Mouse (Mus musculus) heart, adult 9 months (tissue): ENCODE measurements around the gene Psg23.
"Not testable (repeated sequence)": the region's sequence is repeated elsewhere in the genome, so short reads cannot be mapped to it uniquely, and the experiment has no call there.

Source experiments
- DNase-seq, 2 experiments: peaks; one replicate each; pipeline ENCODE4 v3.0.0; 2022; ENCODE audit warnings: low spot score in 2 of 2

The Psg23 gene

GRCm38 (mm10) chr7:18616401-18616800, at the start of gene Psg23:
Gene Psg23, minus strand, starts transcription at chr7:18616501.
- not testable (repeated sequence) for DNase-seq

GRCm38 (mm10) chr7:18656625-18657024, 40.3 kb upstream of the Psg23 start, which contains the start of gene Psg21:
Gene Psg21, minus strand, starts transcription at chr7:18656725.
- DNase-seq: not testable (repeated sequence)

- DNase-seq: not testable (repeated sequence)
Measured at GRCm38 (mm10) chr7:18626921-18627320, 10.6 kb upstream of the Psg23 start.

- DNase-seq: no peak
Measured at GRCm38 (mm10) chr7:18567205-18567604, 49.1 kb downstream of the Psg23 start, which contains the start of gene Psg27. Gene Psg27, minus strand, starts transcription at chr7:18567305.

- no peak for DNase-seq
Measured at GRCm38 (mm10) chr7:18559850-18560249, 56.5 kb downstream of the Psg23 start.
